Mouse (Mus musculus) thymus, adult 2 months (tissue): ENCODE data around the gene Coro1b. TPM values are rescaled to one million over a fixed set of nuclear protein-coding genes. Genes with fewer than 3 reads are reported as not detected.
A peak's percentile ranks its signal among the peaks of the same experiment; 100 is the strongest.

Experiments used
- DNase-seq: peaks from one replicate; pipeline ENCODE4 v3.0.0; 2021
- H3K27ac ChIP-seq: fragments of 200-500 bp; 2 replicates; pipeline ENCODE4 v1.5.1; 2012; ENCODE audit warnings: low read length, control low read depth; ENCODE audit not compliant: control insufficient read depth, insufficient read depth
- H3K27me3 ChIP-seq: fragments of 200-500 bp; 2 replicates; pipeline ENCODE4 v1.6.1; 2012; ENCODE audit warnings: mild to moderate bottlenecking, low read length, moderate library complexity, mixed read lengths; ENCODE audit not compliant: control insufficient read depth, insufficient read depth
- H3K36me3 ChIP-seq: fragments of 200-500 bp; 2 replicates; pipeline ENCODE4 v1.6.1; 2012; ENCODE audit warnings: mild to moderate bottlenecking, low read length, moderate library complexity; ENCODE audit not compliant: control insufficient read depth, insufficient read depth
- H3K4me1 ChIP-seq: fragments of 200-500 bp; replicated peaks from 2 replicates; pipeline ENCODE4 v1.6.1; 2012; ENCODE audit warnings: low read length; ENCODE audit not compliant: control insufficient read depth, insufficient read depth
- H3K4me3 ChIP-seq: fragments of 200-500 bp; 2 replicates; pipeline ENCODE4 v1.5.1; 2012; ENCODE audit warnings: mild to moderate bottlenecking, low read length, control low read depth, moderate library complexity; ENCODE audit not compliant: control insufficient read depth, insufficient read depth
- CTCF ChIP-seq: fragments of 200-500 bp; IDR thresholded peaks from 2 replicates; pipeline ENCODE4 v1.5.1; 2012; ENCODE audit warnings: mild to moderate bottlenecking, control low read depth, low read length, moderate library complexity, borderline replicate concordance; ENCODE audit not compliant: control insufficient read depth, poor library complexity, insufficient read depth; ENCODE audit errors: extremely low read depth
- POLR2A ChIP-seq: fragments of 200-500 bp; IDR thresholded peaks from 2 replicates; pipeline ENCODE4 v1.6.1; 2012; ENCODE audit warnings: mild to moderate bottlenecking, low read length, control low read depth, moderate library complexity; ENCODE audit not compliant: control insufficient read depth, poor library complexity, insufficient read depth; ENCODE audit errors: extremely low read depth
- WGBS: fragments of 180-500 bp; shearing (Covaris S2); methylation state at CpG from one replicate; pipeline ENCODE4 v1.1.7; 2018; 5-methylcytosine and 5-hydroxymethylcytosine counted together
- polyA plus RNA-seq: library from polyadenylated mRNA; depleted of rRNA; stranded (reverse); fragments of >200 nt; gene quantifications from 2 replicates; pipeline ENCODE4 v1.2.3, GENCODE M21; 2012

Coro1b gene
- polyA plus RNA-seq, 1 experiment = 508 TPM

GRCm38 (mm10) chr19:4139446-4139845 is 9.0 kb upstream of the Coro1b start, which contains the start of gene Gpr152:
TSS of gene Gpr152 (plus strand) at chr19:4139787.
- WGBS = 98% methylated on average over 2 of the region's 2 CpGs
- Histone ChIP-seq H3K4me3 (no peak within 1 kb of the TSS), H3K27me3 (no peaks in the 10 kb centered on the region), H3K27ac (no peak within 1 kb of the TSS), H3K4me1 (peaks cover 22% of the 10 kb centered on the region), H3K36me3 (no peaks in the 10 kb centered on the region)
- DNase-seq = no peak
- TF ChIP-seq POLR2A (no peak), CTCF (no peak)

GRCm38 (mm10) chr19:4140147-4140546 is 8.3 kb upstream of the Coro1b start:
- Histone ChIP-seq H3K27ac (no peak overlapping the region), H3K27me3 (no peaks in the 10 kb centered on the region), H3K36me3 (no peaks in the 10 kb centered on the region), H3K4me1 (peaks cover 26% of the 10 kb centered on the region), H3K4me3 (no peak overlapping the region)
- DNase-seq = no peak
- 92% methylated on average over 6 of the region's 6 CpGs for WGBS
- TF ChIP-seq POLR2A (no peak), CTCF (no peak)

GRCm38 (mm10) chr19:4142416-4143173 is 5.8 kb upstream of the Coro1b start:
- 98% methylated on average over 18 of the region's 18 CpGs for WGBS
- DNase-seq = no peak
- Histone ChIP-seq H3K4me3 (no peak overlapping the region), H3K36me3 (no peaks in the 10 kb centered on the region), H3K27ac (no peak overlapping the region), H3K27me3 (no peaks in the 10 kb centered on the region), H3K4me1 (peaks cover 36% of the 10 kb centered on the region)
- TF ChIP-seq POLR2A = no peak
- no peak for TF ChIP-seq CTCF

GRCm38 (mm10) chr19:4143759-4144268 is 4.6 kb upstream of the Coro1b start, which contains the start of gene Cabp4:
TSS of gene Cabp4 (minus strand) at chr19:4144033.
- no peak for TF ChIP-seq POLR2A
- TF ChIP-seq CTCF = no peak
- H3K27ac ChIP-seq = peak within 1 kb of the TSS; percentile 79
- peaks cover 39% of the 10 kb centered on the region for H3K4me1 ChIP-seq
- H3K4me3 ChIP-seq = no peak within 1 kb of the TSS
- H3K36me3 ChIP-seq = no peaks in the 10 kb centered on the region
- H3K27me3 ChIP-seq = no peaks in the 10 kb centered on the region
- no peak for DNase-seq
- 65% methylated on average over 7 of the region's 7 CpGs for WGBS

- Histone ChIP-seq H3K27me3 (no peaks in the 10 kb centered on the region), H3K4me1 (peaks cover 49% of the 10 kb centered on the region), H3K27ac (peak overlapping the region; percentile 79), H3K4me3 (no peak overlapping the region), H3K36me3 (no peaks in the 10 kb centered on the region)
- TF ChIP-seq CTCF (no peak), POLR2A (no peak)
- DNase-seq = peak; percentile 35
- WGBS = 53% methylated on average over 16 of the region's 16 CpGs
Measured at GRCm38 (mm10) chr19:4144550-4145498, 3.6 kb upstream of the Coro1b start.

- no peak for DNase-seq
- TF ChIP-seq POLR2A (no peak), CTCF (no peak)
- Histone ChIP-seq H3K4me1 (peaks cover 48% of the 10 kb centered on the region), H3K27me3 (no peaks in the 10 kb centered on the region), H3K27ac (no peak overlapping the region), H3K4me3 (no peak overlapping the region), H3K36me3 (peaks cover 6% of the 10 kb centered on the region; the same call in 1 of the 2 replicates)
- WGBS = 96% methylated on average over 5 of the region's 5 CpGs
Measured at GRCm38 (mm10) chr19:4145936-4146335, 2.5 kb upstream of the Coro1b start.
